Mouse (Mus musculus) liver, embryonic 16.5 days (tissue): ENCODE results near the gene AC140267.1. TPM values are rescaled to one million over a fixed set of nuclear protein-coding genes. Genes with fewer than 3 reads are reported as not detected.

ENCODE experiments used
- ATAC-seq: fragments of 200-750 bp; cut with Nextera tagmentation; 2 replicates; pipeline ENCODE4 v1.8.0; 2017; ENCODE audit warnings: low read depth, mild to moderate bottlenecking, moderate number of reproducible peaks, moderate library complexity
- H3K27ac ChIP-seq: fragments of 300-500 bp; sonication (generic); 2 replicates; pipeline ENCODE4 v1.5.1; 2014; ENCODE audit warnings: mild to moderate bottlenecking, low read length
- H3K27me3 ChIP-seq: fragments of 300-500 bp; sonication (generic); 2 replicates; pipeline ENCODE4 v1.6.1; 2014; ENCODE audit warnings: low read depth, low read length, mixed read lengths; ENCODE audit not compliant: control insufficient read depth, insufficient read depth
- H3K36me3 ChIP-seq: fragments of 300-500 bp; sonication (generic); 2 replicates; pipeline ENCODE4 v1.6.1; 2014; ENCODE audit warnings: mild to moderate bottlenecking; ENCODE audit not compliant: control insufficient read depth, insufficient read depth
- H3K4me1 ChIP-seq: fragments of 300-500 bp; sonication (generic); 2 replicates; pipeline ENCODE4 v1.6.1; 2014; ENCODE audit warnings: low read depth, low read length, mixed read lengths; ENCODE audit not compliant: control insufficient read depth
- H3K4me2 ChIP-seq: fragments of 300-500 bp; sonication (generic); 2 replicates; pipeline ENCODE4 v1.6.1; 2014; ENCODE audit warnings: low read depth, low read length, mixed read lengths
- H3K4me3 ChIP-seq: fragments of 300-500 bp; sonication (generic); 2 replicates; pipeline ENCODE4 v1.5.1; 2014; ENCODE audit warnings: low read depth, mild to moderate bottlenecking, low read length
- H3K9ac ChIP-seq: fragments of 300-500 bp; sonication (generic); 2 replicates; pipeline ENCODE4 v1.6.1; 2014; ENCODE audit warnings: low read depth, low read length
- H3K9me3 ChIP-seq: fragments of 300-500 bp; sonication (generic); replicated peaks from 2 replicates; pipeline ENCODE4 v1.6.1; 2016; ENCODE audit warnings: low read length; ENCODE audit not compliant: control insufficient read depth
- WGBS: fragments of 180-500 bp; shearing (Covaris S2); extraction: QIAGEN DNeasy Blood & Tissue Kit; methylation state at CpG from one replicate; pipeline ENCODE4 v1.1.7; 2014; ENCODE audit not compliant: insufficient replicate concordance; 5-methylcytosine and 5-hydroxymethylcytosine counted together
- polyA plus RNA-seq: library from polyadenylated mRNA; unstranded; fragments of >200 nt; fragmentation: Nextera tagmentation; extraction: Ambion mirVana; gene quantifications from 2 replicates; pipeline ENCODE4 v1.2.1, GENCODE M21; 2015

The AC140267.1 gene
- not detected in 2 replicates for polyA plus RNA-seq

GRCm38 (mm10) chr15:80235535-80235934 lies at the start of gene AC140267.1:
Gene AC140267.1 (plus strand): TSS chr15:80235835.
- Histone ChIP-seq H3K4me1 (peaks cover 23% of the 10 kb centered on the region), H3K4me2 (peak within 1 kb of the TSS; percentile 79), H3K36me3 (peaks cover 31% of the 10 kb centered on the region), H3K9ac (peak within 1 kb of the TSS; percentile 92), H3K27me3 (no peaks in the 10 kb centered on the region), H3K27ac (peak within 1 kb of the TSS; percentile 85), H3K4me3 (peak within 1 kb of the TSS; percentile 95), H3K9me3 (no peaks in the 10 kb centered on the region)
- 94% methylated on average over 9 of the region's 9 CpGs for WGBS
- no peak for ATAC-seq

- peaks cover 9% of the 10 kb centered on the region for H3K4me1 ChIP-seq
- H3K9ac ChIP-seq, result no peak overlapping the region
- no peak overlapping the region for H3K27ac ChIP-seq
- H3K4me3 ChIP-seq, result no peak overlapping the region
- H3K9me3 ChIP-seq, result no peaks in the 10 kb centered on the region
- no peaks in the 10 kb centered on the region for H3K27me3 ChIP-seq
- H3K4me2 ChIP-seq, result no peak overlapping the region
- 53% methylated on average over 5 of the region's 5 CpGs for WGBS
- H3K36me3 ChIP-seq, result no peaks in the 10 kb centered on the region
- no peak for ATAC-seq
These were observed 46.7 kb upstream of the AC140267.1 start for GRCm38 (mm10) chr15:80188927-80189326.

GRCm38 (mm10) chr15:80190075-80190474 lies 45.6 kb upstream of the AC140267.1 start:
- Histone ChIP-seq H3K4me2 (no peak overlapping the region), H3K4me3 (no peak overlapping the region), H3K9ac (no peak overlapping the region), H3K27me3 (no peaks in the 10 kb centered on the region), H3K27ac (no peak overlapping the region), H3K9me3 (no peaks in the 10 kb centered on the region), H3K4me1 (peaks cover 9% of the 10 kb centered on the region), H3K36me3 (no peaks in the 10 kb centered on the region)
- peak; percentile 45; the same call in 1 of the 2 replicates for ATAC-seq
- WGBS, result 64% methylated on average over 4 of the region's 4 CpGs

GRCm38 (mm10) chr15:80191585-80192245 lies 43.9 kb upstream of the AC140267.1 start:
- Histone ChIP-seq H3K9ac (no peak overlapping the region), H3K27me3 (no peaks in the 10 kb centered on the region), H3K27ac (no peak overlapping the region), H3K4me2 (no peak overlapping the region), H3K36me3 (no peaks in the 10 kb centered on the region), H3K4me3 (no peak overlapping the region), H3K9me3 (no peaks in the 10 kb centered on the region), H3K4me1 (peaks cover 7% of the 10 kb centered on the region)
- no peak for ATAC-seq
- 39% methylated on average over 8 of the region's 8 CpGs for WGBS

- H3K4me2 ChIP-seq, result no peak overlapping the region
- no peak overlapping the region for H3K27ac ChIP-seq
- no peaks in the 10 kb centered on the region for H3K36me3 ChIP-seq
- H3K9ac ChIP-seq, result no peak overlapping the region
- no peak for ATAC-seq
- H3K4me1 ChIP-seq, result peaks cover 7% of the 10 kb centered on the region
- no peaks in the 10 kb centered on the region for H3K27me3 ChIP-seq
- WGBS, result 58% methylated on average over 6 of the region's 6 CpGs
- no peak overlapping the region for H3K4me3 ChIP-seq
- no peaks in the 10 kb centered on the region for H3K9me3 ChIP-seq
These were observed 43.4 kb upstream of the AC140267.1 start for GRCm38 (mm10) chr15:80192246-80192585.

GRCm38 (mm10) chr15:80192847-80193246 lies 42.8 kb upstream of the AC140267.1 start:
- Histone ChIP-seq H3K4me1 (peaks cover 7% of the 10 kb centered on the region), H3K27ac (no peak overlapping the region), H3K9me3 (no peaks in the 10 kb centered on the region), H3K36me3 (no peaks in the 10 kb centered on the region), H3K27me3 (no peaks in the 10 kb centered on the region), H3K9ac (no peak overlapping the region), H3K4me2 (no peak overlapping the region), H3K4me3 (no peak overlapping the region)
- 51% methylated on average over 7 of the region's 7 CpGs for WGBS
- ATAC-seq, result no peak

- H3K27ac ChIP-seq, result no peak overlapping the region
- 56% methylated on average over 2 of the region's 2 CpGs for WGBS
- H3K36me3 ChIP-seq, result no peaks in the 10 kb centered on the region
- H3K9ac ChIP-seq, result no peak overlapping the region
- H3K9me3 ChIP-seq, result no peaks in the 10 kb centered on the region
- no peaks in the 10 kb centered on the region for H3K4me1 ChIP-seq
- no peak for ATAC-seq
- no peak overlapping the region for H3K4me2 ChIP-seq
- H3K4me3 ChIP-seq, result no peak overlapping the region
- no peaks in the 10 kb centered on the region for H3K27me3 ChIP-seq
These were observed 36.1 kb upstream of the AC140267.1 start for GRCm38 (mm10) chr15:80199556-80199955.

GRCm38 (mm10) chr15:80202111-80202775 lies 33.4 kb upstream of the AC140267.1 start:
- Histone ChIP-seq H3K4me2 (no peak overlapping the region), H3K9ac (no peak overlapping the region), H3K27me3 (no peaks in the 10 kb centered on the region), H3K4me3 (no peak overlapping the region), H3K36me3 (no peaks in the 10 kb centered on the region), H3K4me1 (no peaks in the 10 kb centered on the region), H3K27ac (no peak overlapping the region), H3K9me3 (no peaks in the 10 kb centered on the region)
- no peak for ATAC-seq
- WGBS, result 51% methylated on average over 6 of the region's 6 CpGs

- ATAC-seq, result no peak
- Histone ChIP-seq H3K9ac (no peak overlapping the region), H3K4me2 (no peak overlapping the region), H3K4me1 (no peaks in the 10 kb centered on the region), H3K27ac (no peak overlapping the region), H3K4me3 (no peak overlapping the region), H3K36me3 (no peaks in the 10 kb centered on the region), H3K9me3 (no peaks in the 10 kb centered on the region), H3K27me3 (no peaks in the 10 kb centered on the region)
- 24% methylated on average over 4 of the region's 4 CpGs for WGBS
These were observed 32.2 kb upstream of the AC140267.1 start for GRCm38 (mm10) chr15:80203406-80203805.
